Mouse (Mus musculus) heart, postnatal 25 days (tissue): ENCODE measurements around the gene Sepsecs. TPM values are rescaled to one million over a fixed set of nuclear protein-coding genes. Genes with fewer than 3 reads are reported as not detected.

Experiments
- DNase-seq: peaks from one replicate; pipeline ENCODE4 v3.0.0; 2022; ENCODE audit warnings: low spot score
- intact Hi-C: fragments of 180-260 bp; cut with DNase I; formaldehyde crosslinking; loops from one replicate; pipeline ENCODE4 v1.15.1; 2025
- total RNA-seq, 2 experiments: library from RNA; stranded (reverse); gene quantifications; 2 replicates each; pipeline ENCODE4 v1.2.3; 2021

The Sepsecs gene
- total RNA-seq, 2 experiments from 2014 or later, result 6.0 to 7.8 TPM

DNA sequence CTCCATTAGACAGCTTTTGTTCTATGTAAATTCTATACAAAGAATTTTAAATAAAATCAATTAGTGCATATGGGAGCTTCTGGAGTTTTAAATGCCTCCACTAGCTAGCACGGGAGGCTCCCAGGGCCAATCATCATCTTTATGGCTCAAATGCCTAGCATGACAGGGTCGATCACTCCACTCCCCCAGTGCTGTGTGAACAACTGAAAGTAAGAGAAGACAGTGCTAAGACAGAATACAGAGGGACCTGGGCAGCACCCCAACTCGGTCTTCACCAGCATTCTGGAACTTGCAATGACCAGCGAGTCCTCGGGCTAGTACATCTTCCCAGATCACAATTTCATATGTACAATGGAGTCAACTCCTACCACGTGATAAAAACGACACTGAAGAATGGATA lies 16.9 kb downstream of the Sepsecs start:
- intact Hi-C loops, result no loop called here
- DNase-seq, result no peak

DNA sequence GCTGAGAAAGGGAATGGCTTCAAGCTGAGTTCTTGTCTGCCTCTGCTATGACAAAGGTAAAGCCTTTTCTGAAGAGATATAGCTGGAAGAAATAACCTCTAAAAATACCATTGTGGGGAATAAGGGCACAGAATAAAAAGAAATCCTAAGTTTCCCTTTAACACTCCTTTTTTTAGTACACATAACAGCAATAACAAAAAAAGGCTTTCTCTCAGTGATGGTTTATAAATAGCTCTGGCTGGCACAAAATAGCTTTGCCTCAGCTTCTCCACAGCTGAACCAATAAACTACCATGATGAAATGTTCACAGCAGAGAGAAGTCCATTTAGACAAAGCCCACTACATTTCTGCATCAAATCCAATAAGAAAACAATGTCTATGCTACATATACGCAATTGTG lies 17.4 kb downstream of the Sepsecs start:
- intact Hi-C loops, result no loop called here
- DNase-seq, result no peak

DNA sequence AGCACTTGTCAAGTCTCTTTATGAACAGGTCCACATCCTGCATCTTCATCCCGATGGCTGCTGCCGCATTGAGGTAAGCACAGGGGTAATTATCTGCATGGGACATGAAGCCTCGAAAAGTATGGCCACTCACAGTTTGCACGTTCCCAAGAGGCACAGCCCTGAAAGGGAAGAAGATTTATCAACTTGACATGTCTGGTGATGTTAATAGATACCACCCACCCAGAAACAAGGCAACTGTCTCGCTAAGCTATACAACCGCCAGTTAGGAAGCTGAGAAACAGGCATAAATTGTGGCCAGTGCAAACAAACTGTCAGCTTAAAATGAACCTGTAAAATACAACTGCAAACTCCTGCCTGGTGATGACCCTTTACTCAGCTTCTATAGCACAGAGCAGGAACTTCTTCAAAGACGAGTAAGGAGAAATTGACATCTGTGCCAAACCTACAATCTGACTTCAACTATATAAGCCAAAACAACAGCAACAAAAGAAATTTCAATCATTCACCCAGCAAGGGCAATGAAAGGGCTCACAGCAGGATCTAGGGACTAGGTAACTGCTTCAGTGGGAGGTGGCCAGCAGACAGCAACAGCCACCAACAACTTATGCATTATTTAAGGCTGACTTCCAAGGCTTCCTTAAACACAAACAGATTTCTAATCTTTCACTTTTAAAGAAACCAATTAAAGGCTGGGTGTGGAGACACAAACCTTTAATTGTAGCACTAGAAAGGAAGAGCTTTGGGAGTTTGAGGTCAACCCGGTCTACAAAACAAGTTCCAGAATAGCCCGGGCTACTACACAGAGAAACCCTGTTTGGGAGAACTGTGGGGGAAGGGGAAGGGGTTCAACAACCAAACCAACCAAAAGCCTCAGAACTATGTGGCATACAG lies 25.3 kb downstream of the Sepsecs start:
- no peak for DNase-seq
- intact Hi-C loops, result no loop called here

DNA sequence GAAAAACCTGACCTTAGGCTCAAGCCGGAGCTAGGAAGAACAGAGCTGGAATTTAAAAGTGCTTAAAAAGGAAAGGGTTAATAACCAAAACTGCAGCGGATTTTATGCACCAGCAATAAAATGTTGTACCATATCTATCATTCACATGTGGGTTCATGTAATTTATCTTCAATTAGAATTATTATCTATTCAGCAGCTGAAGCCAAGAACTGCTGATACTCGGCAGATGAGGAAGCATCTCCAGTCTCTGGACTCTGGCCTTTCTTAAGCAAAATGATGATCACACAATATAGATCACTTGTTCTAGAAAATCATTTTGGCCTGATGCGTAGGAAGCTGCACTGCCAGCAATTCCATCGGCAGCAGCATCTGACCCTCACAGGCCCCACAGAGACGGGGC lies 27.8 kb downstream of the Sepsecs start:
- DNase-seq, result no peak
- intact Hi-C loops, result no loop called here

DNA sequence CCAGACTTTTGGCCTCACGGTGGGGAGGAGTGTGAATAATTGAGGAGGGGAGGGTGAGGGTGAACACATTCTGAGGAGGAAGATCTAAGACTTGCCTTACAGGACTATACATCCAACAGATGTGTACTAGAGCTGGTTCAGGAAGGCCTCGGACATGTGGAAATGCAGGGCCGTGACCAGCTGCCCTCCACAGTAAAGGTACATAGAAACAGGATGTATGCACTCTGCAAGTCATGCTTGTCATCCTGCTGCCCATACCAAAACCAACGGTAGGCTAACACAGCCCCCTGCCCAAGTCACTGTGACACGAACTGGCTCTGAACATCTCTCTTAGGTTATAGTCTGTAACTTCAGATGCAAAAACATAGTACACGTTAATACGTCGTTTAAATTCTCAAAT lies 30.6 kb downstream of the Sepsecs start:
- DNase-seq, result no peak
- intact Hi-C loops, result no loop called here

DNA sequence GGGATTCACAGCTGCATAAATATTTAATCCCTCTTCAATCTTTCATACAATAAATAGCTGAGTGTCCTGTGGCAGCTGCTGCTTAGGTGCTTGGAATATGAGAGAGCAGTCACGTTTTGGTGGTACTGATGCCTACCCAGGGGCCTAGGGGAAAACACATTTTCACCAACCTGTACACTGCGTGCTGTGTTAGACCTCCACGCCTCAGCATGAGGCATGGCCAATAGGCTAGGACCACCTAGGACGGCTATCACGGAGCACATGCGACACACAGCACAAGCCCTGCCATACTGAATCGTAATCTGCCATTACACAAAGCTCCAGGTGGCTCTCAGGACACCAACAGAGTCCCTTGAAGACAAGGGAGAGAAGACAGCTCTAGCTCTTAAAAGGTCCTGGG lies 31.5 kb downstream of the Sepsecs start:
- intact Hi-C loops, result no loop called here
- no peak for DNase-seq

DNA sequence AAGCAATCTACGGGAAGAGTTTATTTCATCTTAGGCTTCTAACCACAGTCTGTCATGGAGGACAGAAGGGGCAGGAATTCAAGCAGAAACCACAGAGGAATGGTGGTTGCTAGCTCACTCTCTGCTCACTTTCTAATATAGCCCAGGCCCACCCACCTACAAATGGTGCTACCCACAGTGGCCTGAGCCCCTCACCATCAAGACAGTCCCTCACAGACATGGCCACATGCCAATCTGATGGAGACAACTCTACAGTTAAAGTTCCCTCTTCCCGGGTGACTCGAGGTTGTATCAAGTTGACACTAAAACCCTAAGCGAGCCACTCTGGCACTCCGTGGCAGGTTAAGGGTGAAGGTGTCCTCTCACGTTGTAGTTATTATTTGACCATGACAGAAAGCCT lies 32.6 kb downstream of the Sepsecs start:
- no peak for DNase-seq
- intact Hi-C loops, result no loop called here

DNA sequence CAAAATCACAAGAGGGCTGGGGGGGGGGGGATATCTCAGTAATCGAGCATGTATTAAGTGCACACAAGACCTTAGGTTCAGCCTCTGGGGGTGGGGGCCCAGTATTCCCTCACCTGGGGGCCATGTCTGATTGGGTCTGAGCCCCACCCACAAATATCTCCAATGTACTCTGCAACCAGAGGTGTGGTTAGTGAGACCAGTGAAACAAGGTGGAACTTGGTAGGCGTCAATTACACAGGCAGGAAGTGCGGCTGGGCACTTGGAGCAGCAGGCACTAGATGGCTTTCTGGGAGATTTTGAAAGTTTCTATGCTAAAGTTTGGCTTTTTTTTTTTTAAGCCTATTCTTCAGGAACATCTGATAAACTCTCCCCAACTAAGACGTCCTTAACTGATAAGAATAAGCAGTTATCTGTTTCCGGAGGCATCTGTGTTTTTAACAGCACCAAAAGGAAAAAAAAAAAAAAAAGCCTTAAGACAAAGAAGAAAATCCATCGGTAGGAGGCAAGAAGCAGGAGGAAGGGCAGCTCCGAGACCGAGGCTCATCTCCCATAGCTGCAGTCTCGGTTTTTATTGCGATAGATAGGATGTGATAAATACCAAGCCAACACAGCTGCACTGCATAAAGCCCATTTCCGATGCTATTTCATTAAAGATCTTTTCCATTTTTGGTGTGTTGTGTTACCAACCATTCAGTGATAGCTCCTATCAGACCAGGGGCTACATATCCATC lies 33.3 kb downstream of the Sepsecs start:
- intact Hi-C loops, result no loop called here
- DNase-seq, result no peak

DNA sequence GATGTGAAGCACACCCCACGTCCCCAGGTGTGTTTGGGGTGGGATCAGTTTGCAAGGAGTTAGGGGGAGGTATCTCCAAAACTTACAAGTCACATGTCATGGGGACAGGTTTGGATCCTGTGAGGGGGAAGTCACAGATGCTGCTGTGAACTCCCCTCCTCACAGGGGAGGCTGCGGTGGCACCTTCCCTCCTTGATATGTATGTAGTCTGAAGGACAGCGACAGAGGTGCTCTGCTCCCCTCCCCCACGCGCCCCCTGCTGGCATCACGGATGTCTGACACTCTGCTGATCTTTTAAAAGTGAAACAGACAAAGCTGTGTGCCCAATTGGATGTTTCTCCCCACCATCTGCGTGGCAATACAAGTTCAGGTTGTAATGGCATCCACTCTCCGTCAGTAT lies 35.5 kb downstream of the Sepsecs start:
- no peak for DNase-seq
- intact Hi-C loops, result no loop called here

DNA sequence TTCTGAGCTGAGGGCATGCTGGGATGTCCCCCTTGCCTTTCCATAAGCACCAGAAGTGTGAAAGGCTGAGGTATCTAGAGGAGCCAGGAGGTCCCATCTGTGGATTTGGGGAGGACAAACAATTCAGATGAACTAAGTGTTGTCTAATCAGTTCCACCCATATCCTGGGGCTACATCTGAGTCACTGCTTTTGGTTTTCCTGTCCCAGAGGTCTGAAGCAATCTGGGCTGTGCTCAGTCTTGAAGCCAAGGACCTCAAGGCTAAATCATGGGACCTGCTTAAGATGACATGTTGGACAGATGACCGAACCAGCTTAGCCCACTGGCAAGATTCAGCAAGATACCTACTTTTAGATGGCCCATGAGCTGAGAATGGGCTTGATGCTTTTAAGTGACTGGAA lies 39.0 kb downstream of the Sepsecs start:
- DNase-seq, result no peak
- intact Hi-C loops, result no loop called here

DNA sequence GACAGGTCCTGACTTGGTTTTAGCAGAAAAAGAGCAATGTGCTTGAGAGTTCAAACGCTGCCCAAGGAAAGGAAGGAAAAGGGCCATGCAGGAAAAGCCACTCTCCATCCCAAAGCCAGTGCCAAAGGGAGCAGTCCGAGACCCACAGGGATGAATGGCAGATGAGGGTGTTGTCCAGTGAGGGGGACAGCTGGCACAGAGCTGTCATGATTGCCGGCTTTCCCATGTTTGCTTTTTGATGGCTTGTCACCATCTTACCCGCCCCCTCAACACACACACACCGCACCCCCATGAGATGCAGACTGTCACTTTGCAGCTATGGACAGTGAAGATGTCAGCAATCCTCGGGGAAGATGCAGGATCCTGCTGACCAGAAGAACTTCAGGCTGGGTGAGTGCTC lies 40.3 kb downstream of the Sepsecs start:
- intact Hi-C loops, result loop anchor here (5.0 kb wide), 1 partner anchor 62 kb away; the partner anchor contains the start of gene Lgi2

DNA sequence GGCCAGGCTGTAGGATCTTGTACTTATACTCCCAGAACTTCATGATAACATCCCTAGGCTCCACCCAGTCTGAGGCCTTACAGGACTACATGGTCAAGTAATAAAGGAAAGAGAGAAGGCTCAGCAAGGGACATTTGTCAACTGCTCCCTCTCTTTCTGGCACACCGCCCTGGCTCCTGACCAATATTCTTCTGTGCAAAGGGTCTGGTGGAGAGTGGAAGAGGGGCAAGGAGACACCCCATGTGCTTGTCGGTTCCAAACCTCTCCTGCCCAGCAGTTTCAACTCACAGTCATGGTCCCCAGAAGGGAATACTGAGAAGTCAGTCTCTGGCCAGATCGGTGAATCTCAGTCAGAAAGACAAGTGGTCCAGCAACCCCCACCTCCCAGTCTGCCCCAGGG lies 40.7 kb downstream of the Sepsecs start:
- intact Hi-C loops, result loop anchor here (5.0 kb wide), 1 partner anchor 61 kb away; the partner anchor contains the start of gene Lgi2
- DNase-seq, result no peak

More for the DNA sequence above, 40.3 kb downstream of the Sepsecs start:
- DNase-seq, result no peak

DNA sequence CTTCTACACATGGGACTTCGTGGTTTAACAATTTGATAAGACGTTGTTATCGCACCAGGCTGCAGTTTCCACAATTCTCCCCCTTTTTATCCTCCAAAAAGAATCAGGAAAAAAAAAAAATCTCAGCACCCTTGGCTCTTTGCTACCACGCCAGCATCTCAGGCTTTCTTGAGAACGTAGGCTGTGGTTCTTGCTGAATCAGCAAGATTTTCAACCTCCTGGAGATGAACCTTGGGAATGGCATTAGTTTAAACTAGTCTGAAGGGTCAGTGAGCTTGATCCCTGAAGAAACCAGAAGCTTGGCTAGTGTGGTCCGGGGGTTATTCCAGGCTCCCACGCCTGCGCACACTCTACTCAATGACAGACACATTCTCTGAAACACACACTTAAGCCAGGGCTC lies 41.8 kb downstream of the Sepsecs start:
- intact Hi-C loops, result loop anchor here (5.0 kb wide), 1 partner anchor 60 kb away; the partner anchor contains the start of gene Lgi2
- DNase-seq, result no peak

DNA sequence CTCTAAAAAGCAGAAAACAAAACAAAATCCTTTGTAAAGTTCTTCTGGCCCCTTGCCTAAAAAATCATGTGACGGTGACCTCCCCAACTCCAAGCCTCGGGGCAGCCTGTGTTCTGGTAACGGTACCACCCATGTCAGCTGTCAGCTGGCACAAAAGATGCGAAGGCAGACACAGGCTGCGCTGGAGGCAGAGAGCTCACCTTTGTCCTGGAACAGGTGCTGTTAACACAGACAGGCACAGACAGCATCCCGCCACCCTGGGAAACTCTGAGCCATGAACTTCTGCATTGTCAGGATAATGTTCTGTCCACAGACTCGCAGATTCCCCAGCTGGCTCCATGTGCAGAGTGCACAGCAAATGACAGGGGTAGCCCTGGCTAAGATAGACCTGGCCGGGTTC lies 43.4 kb downstream of the Sepsecs start:
- intact Hi-C loops, result loop anchor here (5.0 kb wide), 1 partner anchor 59 kb away; the partner anchor contains the start of gene Lgi2
- DNase-seq, result no peak

DNA sequence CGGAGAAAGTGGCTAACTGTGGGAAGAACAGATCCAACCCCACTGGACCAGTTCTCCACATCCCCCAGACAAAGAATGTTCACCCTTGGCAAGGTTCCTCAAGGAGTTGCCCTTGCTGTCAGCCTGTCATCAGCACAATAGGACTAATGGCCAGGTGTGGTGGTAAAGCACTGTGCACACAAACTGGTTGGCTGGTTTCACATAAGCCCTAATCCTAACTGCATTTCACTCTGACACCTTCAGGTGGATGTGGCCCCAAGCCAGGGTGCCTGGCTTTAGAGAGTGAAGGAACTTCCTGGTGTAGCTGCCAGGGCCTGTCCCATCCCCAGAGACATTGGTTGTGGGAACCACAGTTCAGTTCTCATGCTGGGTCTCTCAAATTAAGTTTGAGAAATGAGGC lies 44.6 kb downstream of the Sepsecs start:
- DNase-seq, result no peak
- intact Hi-C loops, result loop anchor here (5.0 kb wide), 1 partner anchor 58 kb away; the partner anchor contains the start of gene Lgi2

DNA sequence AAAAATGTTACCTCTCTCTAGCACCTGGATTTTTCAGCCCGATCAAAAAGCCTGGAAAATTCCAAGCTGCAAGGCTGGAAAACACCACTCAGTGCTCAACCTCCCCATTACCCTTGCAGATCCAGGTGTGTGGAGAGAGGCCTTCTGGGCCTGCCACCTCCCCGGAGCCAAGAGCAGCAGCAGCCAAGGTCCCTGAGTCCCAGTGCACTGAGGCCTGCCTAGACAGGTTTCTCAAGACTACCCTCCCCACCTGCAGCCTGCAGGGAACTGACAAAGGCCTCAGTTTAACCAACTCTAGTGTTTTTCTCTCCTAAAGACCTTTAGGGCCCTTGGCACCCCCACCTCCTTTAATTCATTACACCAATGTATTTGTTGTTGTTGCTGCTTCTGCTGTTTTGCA lies 46.4 kb downstream of the Sepsecs start:
- no peak for DNase-seq
- intact Hi-C loops, result no loop called here

DNA sequence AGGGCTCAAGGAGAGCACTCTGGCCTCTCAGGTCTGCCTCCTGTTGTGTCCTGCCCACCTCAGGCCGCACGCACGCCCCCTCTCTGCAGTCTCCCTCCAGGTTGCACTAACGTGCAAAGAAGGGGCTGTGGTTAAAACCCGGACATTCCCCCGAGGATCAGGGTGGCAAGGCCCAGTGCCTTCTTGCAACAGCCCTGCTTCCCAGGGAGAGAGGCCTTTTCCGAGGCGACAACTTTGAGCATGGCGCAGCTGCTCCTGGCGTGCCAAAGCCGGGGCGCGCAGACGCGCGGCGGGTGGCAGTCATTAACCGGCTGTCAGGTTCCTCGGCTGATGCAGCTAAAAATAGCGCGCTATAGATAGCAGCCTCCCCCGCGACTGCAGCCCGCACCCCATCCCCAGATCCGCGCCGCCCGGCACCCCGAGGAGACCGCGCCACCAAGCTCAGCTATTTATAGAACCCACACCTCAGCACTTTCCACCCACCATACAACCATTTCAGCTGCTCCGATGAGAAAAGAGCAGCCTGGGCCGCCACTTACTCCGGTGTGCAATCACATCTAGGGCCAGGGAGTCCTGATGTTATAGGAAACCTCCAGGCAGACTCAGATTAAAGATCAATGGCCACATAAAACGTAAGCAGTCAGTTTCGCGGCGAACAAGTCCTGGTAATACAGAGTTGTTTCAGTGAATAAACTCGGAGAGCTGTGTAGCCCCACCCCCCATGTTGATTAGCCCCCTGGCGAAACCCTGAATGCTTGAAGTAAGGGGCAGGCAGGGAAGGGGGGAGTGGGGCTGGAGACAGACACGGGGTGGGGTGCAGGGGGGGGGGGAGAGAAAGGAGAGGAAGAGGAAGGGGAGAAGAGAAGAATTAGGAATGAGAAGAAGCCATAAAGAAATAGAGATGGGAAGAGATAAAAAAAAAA lies 50.9 kb downstream of the Sepsecs start:
- intact Hi-C loops, result no loop called here
- DNase-seq, result peak; percentile 19

DNA sequence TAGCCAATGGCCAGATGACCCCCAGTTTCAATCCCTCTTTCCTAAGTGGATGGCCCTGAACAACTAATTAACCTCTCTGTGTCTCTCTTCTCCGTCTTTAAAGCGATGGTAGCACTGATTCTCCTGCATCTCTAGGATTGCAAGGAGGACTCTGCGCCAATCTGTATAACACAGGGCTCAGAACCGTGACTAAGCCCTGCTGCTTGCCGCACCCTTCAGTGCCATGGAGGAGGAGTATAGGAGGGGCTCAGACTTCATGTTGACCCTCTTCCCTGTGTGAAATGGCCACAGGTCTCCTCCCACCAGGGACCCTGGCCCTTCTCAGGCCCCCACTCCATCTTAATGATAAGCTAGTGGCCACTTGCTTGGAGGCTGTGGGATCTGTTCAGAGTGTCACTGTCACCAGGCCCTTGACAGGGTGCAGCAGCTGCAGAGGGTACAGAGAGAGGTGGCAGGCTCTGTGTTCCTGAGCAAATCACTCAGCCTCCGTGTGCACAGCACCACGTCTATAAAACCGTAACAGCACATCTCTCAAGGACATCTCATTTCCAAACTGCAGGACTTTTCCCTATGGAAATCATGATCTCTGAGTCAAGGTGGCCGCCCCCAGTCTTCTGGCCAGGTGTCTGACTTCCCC lies 51.7 kb downstream of the Sepsecs start:
- DNase-seq, result no peak
- intact Hi-C loops, result no loop called here

DNA sequence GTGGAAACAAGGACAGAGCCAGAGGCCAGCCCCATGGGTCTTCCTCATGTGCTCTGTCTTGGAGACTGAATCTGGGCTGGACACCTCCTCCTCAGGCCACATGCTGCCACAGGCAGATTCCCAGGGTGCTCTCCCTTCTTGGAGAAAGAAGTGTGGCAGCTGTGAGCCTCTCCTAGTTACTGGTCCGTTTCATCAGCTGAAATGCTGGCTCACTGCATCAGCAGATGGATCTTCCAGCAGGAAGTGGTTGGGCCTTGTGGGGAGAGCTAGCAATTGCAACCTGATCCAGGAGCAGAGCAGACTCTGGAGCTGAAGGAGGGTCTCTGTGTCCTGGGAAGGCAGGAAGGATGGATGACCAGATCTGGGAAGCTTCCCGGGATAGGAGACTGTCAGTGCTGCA lies 53.0 kb downstream of the Sepsecs start:
- intact Hi-C loops, result no loop called here
- peak; percentile 62 for DNase-seq

DNA sequence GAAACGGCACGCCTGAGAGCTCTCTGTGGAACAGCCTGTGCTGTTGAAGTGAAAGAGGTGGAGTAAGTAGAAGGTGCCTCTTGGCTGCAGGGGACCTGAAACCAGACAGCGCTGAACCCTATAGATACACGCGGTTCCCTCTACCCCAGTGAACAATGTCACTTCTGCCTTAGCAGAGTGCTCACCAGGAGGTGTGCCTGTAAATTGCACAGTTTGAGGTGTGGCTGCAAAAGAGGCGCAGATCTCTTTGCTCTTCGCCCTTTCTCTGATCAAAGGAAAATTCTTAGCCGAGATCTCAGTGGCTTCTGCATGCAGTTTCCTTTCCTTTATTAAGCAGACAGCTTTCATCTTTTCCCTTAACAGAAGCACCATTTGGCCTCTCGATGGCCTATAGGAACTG lies 54.1 kb downstream of the Sepsecs start:
- intact Hi-C loops, result no loop called here
- no peak for DNase-seq
